In genomic region chr6:100278841-100279240, GRCm38 (mm10) we compare ENCODE assay signal across 19 mouse cellular contexts.
"Had no signal": no experiment of that assay in that cellular context is flagged by ENCODE, and none has a peak within 500 bp of the region (broad histone marks: within the 10 kb centered on the region; RNA-seq: fewer than 3 reads in every experiment).

No protein-coding gene starts in this region.

- H3K4me2 ChIP-seq: liver, embryonic 15.5 days; lung, embryonic 15.5 days; midbrain, embryonic 13.5 days; neural tube, embryonic 13.5 days had no signal

- DNase-seq: kidney, adult 18-20 months; kidney, adult 9 months; kidney, postnatal 10 days; kidney, postnatal 36 days; layer of hippocampus, postnatal 36 days; lung, adult 18-20 months; lung, postnatal 10 days; lung, postnatal 36 days; retina, postnatal 1 day; right cerebral cortex, postnatal 25 days; spleen, adult 18-20 months; thymus, adult 18-20 months; thymus, postnatal 36 days had no signal

- ATAC-seq: intestine, embryonic 16.5 days; midbrain, embryonic 13.5 days had no signal

- H3K27me3 ChIP-seq: liver, embryonic 15.5 days; lung, embryonic 15.5 days; midbrain, embryonic 13.5 days; neural tube, embryonic 13.5 days had no signal

- H3K4me3 ChIP-seq: left cerebral cortex, adult 2 months; liver, embryonic 15.5 days; lung, embryonic 15.5 days; midbrain, embryonic 13.5 days; neural tube, embryonic 13.5 days had no signal

- H3K9ac ChIP-seq: liver, embryonic 15.5 days; lung, embryonic 15.5 days; midbrain, embryonic 13.5 days; neural tube, embryonic 13.5 days had no signal

- H3K36me3 ChIP-seq: liver, embryonic 15.5 days; lung, embryonic 15.5 days; midbrain, embryonic 13.5 days; neural tube, embryonic 13.5 days had no signal

- H3K27ac ChIP-seq: left cerebral cortex, adult 2 months; liver, embryonic 15.5 days; lung, embryonic 15.5 days; midbrain, embryonic 13.5 days; neural tube, embryonic 13.5 days had no signal

- H3K9me3 ChIP-seq: liver, embryonic 15.5 days; lung, embryonic 15.5 days; midbrain, embryonic 13.5 days; neural tube, embryonic 13.5 days had no signal
